Mouse (Mus musculus): ENCODE measurements around the gene Mcrip1. TPM values are rescaled to one million over a fixed set of nuclear protein-coding genes. Genes with fewer than 3 reads are reported as not detected.

Gene Mcrip1
- polyA plus RNA-seq, 1 experiment: 4.1 TPM

GRCm38 (mm10) chr11:120538485-120538884, 11.0 kb downstream of the Mcrip1 start:
- TF ChIP-seq TAL1 (IDR thresholded peaks at IDR 0.05; ENCODE audit: low read length) (no peak), GATA1 (IDR thresholded peaks at IDR 0.05; ENCODE audit: low read length) (no peak)
- Histone ChIP-seq H3K27me3 (ENCODE audit: control insufficient read depth) (peaks cover 22% of the 10 kb centered on the region), H3K4me1 (ENCODE audit: control insufficient read depth) (peaks cover 9% of the 10 kb centered on the region), H3K36me3 (ENCODE audit: control insufficient read depth) (peaks cover 13% of the 10 kb centered on the region), H3K4me3 (replicated peaks) (no peak overlapping the region), H3K9me3 (ENCODE audit: control insufficient read depth, low read length) (no peaks in the 10 kb centered on the region)

- Histone ChIP-seq H3K4me3 (replicated peaks) (no peak overlapping the region), H3K9me3 (ENCODE audit: control insufficient read depth, low read length) (peaks cover 5% of the 10 kb centered on the region; the same call in 1 of the 2 replicates), H3K27me3 (ENCODE audit: control insufficient read depth) (peaks cover 49% of the 10 kb centered on the region), H3K36me3 (ENCODE audit: control insufficient read depth) (peaks cover 2% of the 10 kb centered on the region; the same call in 1 of the 2 replicates), H3K4me1 (ENCODE audit: control insufficient read depth) (peaks cover 10% of the 10 kb centered on the region)
- TF ChIP-seq GATA1 (IDR thresholded peaks at IDR 0.05; ENCODE audit: low read length): no peak
- no peak for TF ChIP-seq TAL1 (IDR thresholded peaks at IDR 0.05; ENCODE audit: low read length)
Observed at GRCm38 (mm10) chr11:120535804-120536203, 13.7 kb downstream of the Mcrip1 start.

- peaks cover 55% of the 10 kb centered on the region for H3K27me3 ChIP-seq (ENCODE audit: control insufficient read depth)
- H3K9me3 ChIP-seq (ENCODE audit: control insufficient read depth, low read length): peaks cover 9% of the 10 kb centered on the region; the same call in 1 of the 2 replicates
- TF ChIP-seq TAL1 (IDR thresholded peaks at IDR 0.05; ENCODE audit: low read length) (no peak), GATA1 (IDR thresholded peaks at IDR 0.05; ENCODE audit: low read length) (no peak)
- peaks cover 2% of the 10 kb centered on the region; the same call in 1 of the 2 replicates for H3K36me3 ChIP-seq (ENCODE audit: control insufficient read depth)
- peaks cover 12% of the 10 kb centered on the region for H3K4me1 ChIP-seq (ENCODE audit: control insufficient read depth)
- no peak overlapping the region for H3K4me3 ChIP-seq (replicated peaks)
Observed at GRCm38 (mm10) chr11:120535145-120535544, 14.4 kb downstream of the Mcrip1 start.

- peaks cover 66% of the 10 kb centered on the region for H3K27me3 ChIP-seq (ENCODE audit: control insufficient read depth)
- peaks cover 6% of the 10 kb centered on the region for H3K4me1 ChIP-seq (ENCODE audit: control insufficient read depth)
- TF ChIP-seq GATA1 (IDR thresholded peaks at IDR 0.05; ENCODE audit: low read length): no peak
- no peak for TF ChIP-seq TAL1 (IDR thresholded peaks at IDR 0.05; ENCODE audit: low read length)
- no peak overlapping the region for H3K4me3 ChIP-seq (replicated peaks)
- peaks cover 2% of the 10 kb centered on the region; the same call in 1 of the 2 replicates for H3K36me3 ChIP-seq (ENCODE audit: control insufficient read depth)
- H3K9me3 ChIP-seq (ENCODE audit: control insufficient read depth, low read length): peaks cover 9% of the 10 kb centered on the region; the same call in 1 of the 2 replicates
Observed at GRCm38 (mm10) chr11:120534093-120534492, 15.4 kb downstream of the Mcrip1 start.

GRCm38 (mm10) chr11:120531646-120532045, 17.9 kb downstream of the Mcrip1 start:
- peaks cover 9% of the 10 kb centered on the region; the same call in 1 of the 2 replicates for H3K9me3 ChIP-seq (ENCODE audit: control insufficient read depth, low read length)
- peaks cover 2% of the 10 kb centered on the region; the same call in 1 of the 2 replicates for H3K36me3 ChIP-seq (ENCODE audit: control insufficient read depth)
- peaks cover 10% of the 10 kb centered on the region for H3K4me1 ChIP-seq (ENCODE audit: control insufficient read depth)
- TF ChIP-seq TAL1 (IDR thresholded peaks at IDR 0.05; ENCODE audit: low read length) (no peak), GATA1 (IDR thresholded peaks at IDR 0.05; ENCODE audit: low read length) (no peak)
- peaks cover 84% of the 10 kb centered on the region for H3K27me3 ChIP-seq (ENCODE audit: control insufficient read depth)
- no peak overlapping the region for H3K4me3 ChIP-seq (replicated peaks)

- Histone ChIP-seq H3K9me3 (ENCODE audit: control insufficient read depth, low read length) (peaks cover 9% of the 10 kb centered on the region; the same call in 1 of the 2 replicates), H3K27me3 (ENCODE audit: control insufficient read depth) (peaks cover 81% of the 10 kb centered on the region), H3K4me1 (ENCODE audit: control insufficient read depth) (peaks cover 10% of the 10 kb centered on the region), H3K4me3 (replicated peaks) (peak within 1 kb of the TSS; percentile 50), H3K36me3 (ENCODE audit: control insufficient read depth) (no peaks in the 10 kb centered on the region; the same call in 1 of the 2 replicates)
- TF ChIP-seq TAL1 (IDR thresholded peaks at IDR 0.05; ENCODE audit: low read length) (no peak), GATA1 (IDR thresholded peaks at IDR 0.05; ENCODE audit: low read length) (no peak)
Observed at GRCm38 (mm10) chr11:120530085-120530964, 19.2 kb downstream of the Mcrip1 start, which contains the start of gene Gcgr. Gcgr (plus strand) TSS chr11:120530699.

GRCm38 (mm10) chr11:120528903-120529302, 20.6 kb downstream of the Mcrip1 start:
- H3K9me3 ChIP-seq (ENCODE audit: control insufficient read depth, low read length): peaks cover 9% of the 10 kb centered on the region; the same call in 1 of the 2 replicates
- H3K27me3 ChIP-seq (ENCODE audit: control insufficient read depth): peaks cover 66% of the 10 kb centered on the region
- TF ChIP-seq GATA1 (IDR thresholded peaks at IDR 0.05; ENCODE audit: low read length) (no peak), TAL1 (IDR thresholded peaks at IDR 0.05; ENCODE audit: low read length) (no peak)
- H3K4me1 ChIP-seq (ENCODE audit: control insufficient read depth): peaks cover 10% of the 10 kb centered on the region
- H3K36me3 ChIP-seq (ENCODE audit: control insufficient read depth): no peaks in the 10 kb centered on the region
- H3K4me3 ChIP-seq (replicated peaks): no peak overlapping the region

GRCm38 (mm10) chr11:120527690-120528354, 21.7 kb downstream of the Mcrip1 start:
- Histone ChIP-seq H3K27me3 (ENCODE audit: control insufficient read depth) (peaks cover 56% of the 10 kb centered on the region), H3K4me3 (replicated peaks) (no peak overlapping the region)
- no peak for TF ChIP-seq TAL1 (IDR thresholded peaks at IDR 0.05; ENCODE audit: low read length)
- TF ChIP-seq GATA1 (IDR thresholded peaks at IDR 0.05; ENCODE audit: low read length): no peak

GRCm38 (mm10) chr11:120525959-120526358, 23.6 kb downstream of the Mcrip1 start:
- Histone ChIP-seq H3K4me1 (ENCODE audit: control insufficient read depth) (peaks cover 16% of the 10 kb centered on the region), H3K9me3 (ENCODE audit: control insufficient read depth, low read length) (peaks cover 9% of the 10 kb centered on the region; the same call in 1 of the 2 replicates), H3K27me3 (ENCODE audit: control insufficient read depth) (peaks cover 37% of the 10 kb centered on the region), H3K36me3 (ENCODE audit: control insufficient read depth) (no peaks in the 10 kb centered on the region), H3K4me3 (replicated peaks) (no peak overlapping the region)
- TF ChIP-seq TAL1 (IDR thresholded peaks at IDR 0.05; ENCODE audit: low read length): no peak
- no peak for TF ChIP-seq GATA1 (IDR thresholded peaks at IDR 0.05; ENCODE audit: low read length)

More at GRCm38 (mm10) chr11:120527690-120528354, 21.7 kb downstream of the Mcrip1 start:
- Histone ChIP-seq H3K4me1 (ENCODE audit: control insufficient read depth) (peaks cover 10% of the 10 kb centered on the region), H3K9me3 (ENCODE audit: control insufficient read depth, low read length) (peaks cover 9% of the 10 kb centered on the region; the same call in 1 of the 2 replicates), H3K36me3 (ENCODE audit: control insufficient read depth) (no peaks in the 10 kb centered on the region)

Measured in erythroblast, embryonic 14.5 days (primary cell).